Mouse (Mus musculus) cerebellum, adult 2 months (tissue): ENCODE results near the gene Mgea5. TPM values are rescaled to one million over a fixed set of nuclear protein-coding genes. Genes with fewer than 3 reads are reported as not detected.

Experiments used
- DNase-seq, 2 experiments: peaks; one replicate each; pipeline ENCODE4 v3.0.0; 2021
- H3K27ac ChIP-seq: fragments of 200-500 bp; 2 replicates; pipeline ENCODE4 v1.5.1; 2012; ENCODE audit warnings: low read length, control low read depth, inconsistent platforms; ENCODE audit not compliant: insufficient read depth
- H3K27me3 ChIP-seq: fragments of 200-500 bp; 2 replicates; pipeline ENCODE4 v1.6.1; 2012; ENCODE audit warnings: inconsistent platforms, mild to moderate bottlenecking, low read length, moderate library complexity; ENCODE audit not compliant: control insufficient read depth, insufficient read depth
- H3K4me1 ChIP-seq: fragments of 200-500 bp; 2 replicates; pipeline ENCODE4 v1.6.1; 2011; ENCODE audit warnings: low read length; ENCODE audit not compliant: control insufficient read depth, insufficient read depth
- H3K4me3 ChIP-seq: fragments of 200-500 bp; replicated peaks from 2 replicates; pipeline ENCODE3; 2011; ENCODE audit warnings: mild to moderate bottlenecking, low read depth, low read length, control low read depth; ENCODE audit not compliant: insufficient read depth
- CTCF ChIP-seq: fragments of 200-500 bp; IDR thresholded peaks from 2 replicates; pipeline ENCODE4 v1.5.1; 2011; ENCODE audit warnings: low read depth, mild to moderate bottlenecking, control low read depth, low read length, moderate library complexity, borderline replicate concordance; ENCODE audit not compliant: insufficient read depth
- POLR2A ChIP-seq: fragments of 200-500 bp; IDR thresholded peaks from 2 replicates; pipeline ENCODE4 v1.6.1; 2011; ENCODE audit warnings: low read length, control low read depth, borderline replicate concordance; ENCODE audit not compliant: insufficient read depth
- WGBS: fragments of 180-500 bp; shearing (Covaris S2); methylation state at CpG from one replicate; pipeline ENCODE4 v1.1.7; 2018; 5-methylcytosine and 5-hydroxymethylcytosine counted together
- polyA plus RNA-seq: library from polyadenylated mRNA; depleted of rRNA; stranded (reverse); fragments of >200 nt; gene quantifications from 2 replicates; pipeline ENCODE4 v1.2.3, GENCODE M21; 2012

Gene Mgea5
- polyA plus RNA-seq, 1 experiment = 109 TPM

DNA sequence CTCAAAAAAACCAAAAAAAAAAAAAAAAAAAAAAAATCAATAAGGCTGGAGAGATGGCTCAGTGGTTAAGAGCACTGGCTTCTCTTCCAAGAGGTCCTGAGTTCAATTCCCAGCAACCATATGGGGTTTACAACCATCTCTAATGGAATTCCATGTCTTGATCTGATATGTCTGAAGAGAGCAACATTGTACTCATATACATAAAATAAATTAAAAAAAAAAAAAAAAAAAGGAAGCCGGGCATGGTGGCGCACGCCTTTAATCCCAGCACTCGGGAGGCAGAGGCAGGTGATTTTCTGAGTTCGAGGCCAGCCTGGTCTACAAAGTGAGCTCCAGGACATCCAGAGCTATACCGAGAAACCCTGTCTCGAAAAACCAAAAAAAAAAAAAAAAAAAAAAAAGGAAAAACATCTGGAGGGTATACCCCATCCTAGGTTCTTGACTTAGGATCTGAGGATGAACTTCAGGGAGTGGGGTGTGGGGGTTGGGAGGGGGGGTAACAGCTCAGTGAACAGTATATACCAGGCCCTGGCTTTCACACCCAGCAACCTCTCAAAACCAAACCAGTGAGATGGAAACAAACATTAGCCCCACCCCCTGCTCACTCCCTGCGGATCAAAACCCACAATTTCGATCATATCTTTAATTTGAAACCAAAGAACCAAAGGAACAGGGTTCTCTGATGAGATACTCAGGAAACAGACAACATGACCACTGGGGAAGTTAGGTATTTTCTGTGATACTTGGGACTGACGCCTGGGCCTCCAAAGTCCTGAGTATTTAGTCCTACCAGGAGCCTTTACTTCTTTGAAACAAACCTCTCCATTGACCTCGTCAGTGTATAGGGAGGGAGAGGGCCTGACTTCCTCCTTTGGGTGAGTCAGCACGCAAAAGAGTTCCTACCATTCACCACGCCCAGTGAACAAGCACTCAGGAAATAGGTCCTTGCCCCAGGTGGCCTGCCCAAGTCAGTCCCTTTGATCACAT lies 6.5 kb upstream of the Mgea5 start:
- TF ChIP-seq POLR2A = no peak
- TF ChIP-seq CTCF = no peak
- H3K4me3 ChIP-seq = no peak overlapping the region
- H3K27me3 ChIP-seq = no peaks in the 10 kb centered on the region
- DNase-seq = no peak
- H3K27ac ChIP-seq = no peak overlapping the region
- 84% methylated on average over 13 of the region's 13 CpGs for WGBS
- no peaks in the 10 kb centered on the region for H3K4me1 ChIP-seq

DNA sequence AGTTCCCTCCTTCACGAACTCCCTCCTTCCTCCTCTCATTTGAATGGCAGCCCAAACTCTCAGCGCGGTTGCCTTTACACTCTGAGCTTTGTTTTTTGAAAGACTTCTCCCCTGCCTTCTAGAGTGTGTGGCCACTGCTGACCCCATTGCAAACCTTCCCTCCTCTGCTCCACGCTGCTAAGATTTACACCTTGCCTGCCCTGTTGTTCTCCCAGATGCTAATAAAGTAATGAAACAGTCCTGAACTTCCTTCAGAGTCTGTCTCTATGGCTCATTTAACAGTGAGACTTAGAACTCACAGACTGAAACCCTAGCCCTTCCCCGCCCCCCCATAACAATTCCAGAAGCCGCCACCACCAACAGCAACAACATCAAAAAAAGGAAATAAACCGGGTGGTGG lies 5.7 kb upstream of the Mgea5 start:
- no peaks in the 10 kb centered on the region for H3K4me1 ChIP-seq
- H3K27me3 ChIP-seq = no peaks in the 10 kb centered on the region
- H3K27ac ChIP-seq = no peak overlapping the region
- H3K4me3 ChIP-seq = no peak overlapping the region
- 76% methylated on average over 7 of the region's 7 CpGs for WGBS
- no peak for TF ChIP-seq POLR2A
- TF ChIP-seq CTCF = no peak
- no peak for DNase-seq

DNA sequence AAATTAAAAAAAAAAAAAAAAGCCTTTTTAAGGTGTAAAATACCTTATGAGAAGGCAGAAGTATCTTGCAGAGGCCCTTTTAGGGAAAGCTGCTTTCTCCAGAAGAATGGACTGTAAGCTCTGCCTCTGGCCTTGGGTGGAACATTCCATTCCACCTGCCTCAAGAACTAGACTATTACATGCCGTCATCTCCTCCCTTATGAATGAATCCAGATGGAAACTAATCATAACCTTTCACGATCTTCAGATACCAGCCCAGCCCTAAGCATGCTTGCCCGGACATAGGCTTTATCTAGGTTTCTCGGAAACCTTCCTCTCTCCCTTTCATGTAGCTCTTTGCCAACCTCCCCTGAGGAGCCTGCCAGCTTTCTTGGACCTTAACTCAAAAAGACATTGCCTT lies 4.7 kb upstream of the Mgea5 start:
- TF ChIP-seq POLR2A (no peak), CTCF (no peak)
- WGBS = 76% methylated on average over 4 of the region's 4 CpGs
- no peak for DNase-seq
- Histone ChIP-seq H3K27me3 (no peaks in the 10 kb centered on the region), H3K4me3 (no peak overlapping the region), H3K27ac (no peak overlapping the region), H3K4me1 (no peaks in the 10 kb centered on the region)

DNA sequence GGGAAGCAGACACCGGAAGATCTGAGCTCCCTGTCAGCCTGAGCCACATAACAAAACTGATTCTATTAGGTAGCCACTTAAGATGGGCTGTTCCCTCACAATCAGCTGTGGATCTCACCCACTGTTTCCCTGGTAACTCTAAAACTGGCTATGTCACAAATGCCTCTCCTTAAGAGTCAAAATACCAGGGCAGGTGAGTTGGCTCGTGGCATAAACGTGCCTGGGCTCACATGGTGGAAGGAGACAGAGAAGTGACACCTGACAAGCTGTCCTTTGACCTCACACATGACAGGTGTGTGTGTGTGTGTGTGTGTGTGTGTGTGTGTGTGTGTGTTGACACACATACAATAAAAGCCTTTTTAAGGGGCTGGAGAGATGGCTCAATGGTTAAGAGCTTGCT lies 3.8 kb upstream of the Mgea5 start:
- H3K4me1 ChIP-seq = no peaks in the 10 kb centered on the region
- TF ChIP-seq CTCF = no peak
- TF ChIP-seq POLR2A = no peak
- no peak overlapping the region for H3K4me3 ChIP-seq
- no peak overlapping the region for H3K27ac ChIP-seq
- no peak for DNase-seq
- 80% methylated on average over 3 of the region's 3 CpGs for WGBS
- H3K27me3 ChIP-seq = no peaks in the 10 kb centered on the region

DNA sequence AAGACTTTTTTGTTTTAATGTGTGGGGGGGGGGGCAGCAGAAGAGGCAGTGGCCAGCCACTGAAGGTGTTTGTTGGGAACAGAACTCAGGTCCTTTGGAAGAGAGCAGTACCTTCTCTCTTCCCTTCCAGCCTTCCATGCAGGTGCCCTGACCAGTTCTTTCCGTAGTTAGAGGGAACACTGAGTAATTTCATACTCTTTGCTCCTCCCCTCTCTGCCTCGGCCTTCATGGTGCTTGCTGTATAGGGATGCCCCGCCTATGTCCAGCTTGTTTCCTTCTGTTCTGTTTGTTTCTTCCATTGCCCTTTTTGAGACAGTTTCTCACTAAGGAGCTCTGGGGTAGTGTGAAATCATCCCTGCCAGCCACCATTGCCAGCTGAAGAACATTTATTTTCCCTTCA lies 1.8 kb upstream of the Mgea5 start:
- 54% methylated on average over 3 of the region's 3 CpGs for WGBS
- TF ChIP-seq POLR2A (no peak), CTCF (no peak)
- Histone ChIP-seq H3K4me1 (peaks cover 2% of the 10 kb centered on the region; the same call in 1 of the 2 replicates), H3K27me3 (no peaks in the 10 kb centered on the region), H3K4me3 (no peak overlapping the region), H3K27ac (no peak overlapping the region)
- no peak for DNase-seq

DNA sequence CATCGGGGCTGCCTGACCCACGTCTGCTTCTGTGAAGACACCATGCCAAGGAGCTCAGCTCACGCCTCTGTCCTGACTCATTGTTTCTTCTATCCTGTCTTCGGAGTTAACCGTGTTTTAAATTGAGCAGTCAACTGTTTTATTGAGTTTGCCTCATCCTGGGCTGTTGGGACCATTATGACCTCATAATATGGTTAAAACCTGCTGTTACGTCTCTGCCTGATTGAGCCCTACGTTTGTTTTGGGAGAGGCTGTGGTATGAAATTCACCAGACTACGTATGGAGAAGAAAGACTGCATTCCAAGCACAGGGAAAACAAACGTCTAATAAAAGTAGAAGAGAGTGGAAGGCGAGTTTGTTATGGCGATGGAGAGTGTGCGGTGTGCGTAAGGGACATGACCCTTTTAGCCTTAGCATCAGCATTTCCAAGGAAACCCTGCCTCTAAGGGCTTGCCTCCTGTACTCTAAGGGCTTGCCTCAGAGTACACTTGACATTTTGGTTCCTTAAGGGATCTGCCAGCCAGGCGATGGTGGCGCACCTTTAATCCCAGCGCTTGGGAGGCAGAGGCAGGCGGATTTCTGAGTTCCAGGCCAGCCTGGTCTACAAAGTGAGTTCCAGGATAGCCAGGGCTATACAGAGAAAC lies 418 bp upstream of the Mgea5 start:
- no peak for TF ChIP-seq CTCF
- TF ChIP-seq POLR2A = no peak
- H3K27me3 ChIP-seq = no peaks in the 10 kb centered on the region
- peak overlapping the region; percentile 71 for H3K4me3 ChIP-seq
- H3K4me1 ChIP-seq = peaks cover 5% of the 10 kb centered on the region
- DNase-seq = peak; percentile 24 to 31
- peak overlapping the region; percentile 58; the same call in 1 of the 2 replicates for H3K27ac ChIP-seq
- 33% methylated on average over 17 of the region's 17 CpGs for WGBS

DNA sequence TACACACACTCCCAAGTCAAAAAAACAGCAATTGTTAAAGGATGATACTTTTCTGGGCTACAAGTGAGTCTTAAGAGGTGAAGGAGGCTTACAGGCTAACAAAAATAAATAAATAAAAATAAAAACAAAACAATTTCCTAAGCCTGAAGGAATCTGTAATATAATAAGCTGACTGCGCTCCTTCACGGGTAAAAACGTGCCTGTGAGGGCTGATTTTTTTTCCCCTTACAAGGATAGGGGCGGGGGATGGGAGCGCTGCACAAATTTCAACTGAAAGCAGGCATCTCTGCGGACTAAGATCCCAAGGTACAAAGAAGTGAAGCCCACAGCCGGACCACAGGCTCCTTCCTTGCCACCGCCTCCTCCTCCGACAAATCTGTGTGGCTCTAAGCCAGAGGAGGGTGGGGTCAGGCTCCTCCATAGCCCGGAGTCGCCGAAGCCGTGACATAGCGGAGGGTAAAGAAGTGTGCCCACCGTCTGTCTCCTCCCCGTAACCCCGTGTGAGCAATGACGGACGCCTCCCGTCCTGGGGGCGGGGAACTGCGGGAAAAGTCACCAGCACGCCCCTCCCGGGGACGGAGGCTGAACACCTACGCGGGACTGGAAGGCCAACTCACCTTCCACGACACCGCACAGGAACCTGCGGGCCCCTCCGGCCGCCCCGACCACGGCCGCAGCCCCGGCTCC lies 1.2 kb downstream of the Mgea5 start:
- H3K27me3 ChIP-seq = no peaks in the 10 kb centered on the region
- peak overlapping the region; percentile 95 for H3K27ac ChIP-seq
- DNase-seq = peak; percentile 71 to 77
- H3K4me3 ChIP-seq = peak overlapping the region; percentile 65
- WGBS = under 1% methylated on average over 36 of the region's 36 CpGs
- TF ChIP-seq CTCF = no peak
- no peak for TF ChIP-seq POLR2A
- H3K4me1 ChIP-seq = peaks cover 5% of the 10 kb centered on the region
